Mouse (Mus musculus): ENCODE measurements at regions not wholly inside any gene's neighbourhood (a gene's known extent, or its start where the extent isn't known, plus 50 kb on each side); places are given as distances from the start of the nearest gene placed in this dataset.

- Histone ChIP-seq H3K36me3 (no peaks in the 10 kb centered on the region), H3K4me1 (replicated peaks) (peaks cover 4% of the 10 kb centered on the region; the same call in 1 of the 2 replicates), H3K27me3 (replicated peaks) (peaks cover 31% of the 10 kb centered on the region), H3K27ac (ENCODE audit: poor library complexity, severe bottlenecking) (no peak overlapping the region), H3K4me3 (no peak overlapping the region), H3K9ac (no peak overlapping the region), H3K4me2 (no peak overlapping the region), H3K9me3 (replicated peaks) (no peaks in the 10 kb centered on the region)
- ATAC-seq (ENCODE audit: insufficient number of reproducible peaks, low FRiP score): no peak
- 69% methylated on average over 3 of the region's 3 CpGs for WGBS
These were observed 251.6 kb upstream of the Tle3 start for GRCm38 (mm10) chr9:61120531-61120930.

DNA sequence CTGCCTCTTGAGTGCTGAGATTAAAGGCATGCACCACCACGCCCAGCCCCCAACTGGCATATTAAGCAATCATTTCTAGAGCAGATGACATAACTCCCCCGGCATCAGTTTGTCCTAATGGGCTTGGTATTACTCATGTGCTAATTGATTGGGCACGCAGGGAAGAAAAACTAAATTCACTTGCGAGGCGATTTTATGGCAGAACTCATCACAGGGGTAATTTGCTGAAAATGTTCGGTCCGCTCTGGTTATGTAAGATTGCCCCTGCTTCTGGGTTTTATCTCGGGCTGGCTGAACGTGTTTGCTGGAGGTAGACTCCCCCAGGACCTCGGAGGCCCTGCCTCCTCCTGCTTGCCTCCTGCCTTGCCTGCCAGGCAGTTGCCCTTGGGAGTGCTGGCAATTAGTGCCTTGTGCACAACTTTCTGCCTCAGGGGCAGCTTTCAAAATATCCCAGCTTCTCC, 251.2 kb upstream of the Tle3 start:
- WGBS: 62% methylated on average over 10 of the region's 10 CpGs
- peaks cover 4% of the 10 kb centered on the region; the same call in 1 of the 2 replicates for H3K4me1 ChIP-seq (replicated peaks)
- H3K27ac ChIP-seq (ENCODE audit: poor library complexity, severe bottlenecking): no peak overlapping the region
- no peak overlapping the region for H3K4me3 ChIP-seq
- H3K9me3 ChIP-seq (replicated peaks): no peaks in the 10 kb centered on the region
- no peak overlapping the region for H3K4me2 ChIP-seq
- no peak overlapping the region for H3K9ac ChIP-seq
- ATAC-seq (ENCODE audit: insufficient number of reproducible peaks, low FRiP score): no peak
- no peaks in the 10 kb centered on the region for H3K36me3 ChIP-seq
- peaks cover 35% of the 10 kb centered on the region for H3K27me3 ChIP-seq (replicated peaks)

DNA sequence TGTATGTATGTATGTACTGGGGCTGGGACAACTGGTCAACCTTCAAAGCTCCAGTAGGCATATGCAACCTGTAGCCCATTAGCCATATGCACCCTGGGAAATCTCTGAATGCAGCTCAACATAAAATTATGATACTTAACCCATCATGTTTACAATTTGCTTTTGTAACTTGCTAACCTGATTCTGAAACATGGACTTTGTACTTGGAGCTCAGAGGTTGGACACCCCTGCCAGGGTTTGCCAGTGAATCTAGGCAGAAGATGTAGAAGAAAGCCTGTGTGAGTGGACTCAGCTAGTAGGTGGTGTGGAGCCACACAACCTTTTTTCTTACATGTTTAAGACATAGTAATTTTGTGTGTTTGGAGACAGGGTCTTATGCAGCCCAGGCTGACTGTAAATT, 248.7 kb upstream of the Tle3 start:
- Histone ChIP-seq H3K4me2 (no peak overlapping the region), H3K27me3 (replicated peaks) (peaks cover 42% of the 10 kb centered on the region), H3K4me1 (replicated peaks) (peaks cover 4% of the 10 kb centered on the region; the same call in 1 of the 2 replicates), H3K9me3 (replicated peaks) (no peaks in the 10 kb centered on the region), H3K27ac (ENCODE audit: poor library complexity, severe bottlenecking) (no peak overlapping the region), H3K9ac (no peak overlapping the region), H3K36me3 (no peaks in the 10 kb centered on the region), H3K4me3 (no peak overlapping the region)
- no peak for ATAC-seq (ENCODE audit: insufficient number of reproducible peaks, low FRiP score)

DNA sequence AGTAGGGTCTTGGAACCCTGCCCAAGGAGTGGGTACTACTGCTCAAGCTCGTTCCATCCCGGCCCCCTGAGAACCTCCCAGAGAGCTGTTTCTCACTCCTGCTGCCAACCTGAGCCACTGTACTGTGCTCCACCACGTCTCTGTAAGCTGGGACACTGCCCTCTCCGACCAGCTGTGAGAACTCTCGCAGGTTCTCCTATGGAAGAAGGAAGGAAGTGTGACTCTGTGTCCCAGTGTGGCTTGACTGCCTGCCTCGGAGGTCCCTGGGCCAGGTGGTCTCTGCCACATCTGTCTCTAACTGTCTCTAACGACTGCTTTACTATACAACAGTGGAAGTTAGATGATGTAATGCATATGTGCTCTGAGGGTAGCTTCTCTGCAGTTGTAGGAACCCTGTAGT, 246.4 kb upstream of the Tle3 start:
- 53% methylated on average over 7 of the region's 7 CpGs for WGBS
- Histone ChIP-seq H3K9me3 (replicated peaks) (no peaks in the 10 kb centered on the region), H3K27me3 (replicated peaks) (peaks cover 45% of the 10 kb centered on the region), H3K27ac (ENCODE audit: poor library complexity, severe bottlenecking) (no peak overlapping the region), H3K9ac (no peak overlapping the region), H3K4me1 (replicated peaks) (no peaks in the 10 kb centered on the region), H3K4me2 (no peak overlapping the region), H3K4me3 (no peak overlapping the region), H3K36me3 (no peaks in the 10 kb centered on the region)
- no peak for ATAC-seq (ENCODE audit: insufficient number of reproducible peaks, low FRiP score)

DNA sequence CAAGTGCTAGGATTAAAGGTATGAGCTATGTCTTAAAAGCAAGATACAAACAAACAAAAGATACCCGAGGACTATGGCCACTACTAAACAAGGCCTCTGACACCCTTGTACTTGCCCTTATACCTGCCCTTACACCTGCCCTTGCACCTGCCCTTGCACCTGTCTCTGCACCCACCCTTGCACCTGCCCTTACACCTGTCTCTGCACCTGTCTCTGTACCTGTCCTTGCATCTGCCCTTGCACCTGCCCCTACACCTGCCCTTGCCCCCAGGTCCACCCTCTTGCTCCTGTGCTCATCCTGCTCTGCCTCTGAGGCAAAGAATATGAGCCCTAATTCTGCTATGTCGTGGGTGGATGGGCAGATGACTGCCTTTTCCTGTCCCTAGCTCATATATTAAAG, 244.1 kb upstream of the Tle3 start:
- H3K9me3 ChIP-seq (replicated peaks): no peaks in the 10 kb centered on the region
- no peak for ATAC-seq (ENCODE audit: insufficient number of reproducible peaks, low FRiP score)
- H3K27ac ChIP-seq (ENCODE audit: poor library complexity, severe bottlenecking): no peak overlapping the region
- H3K27me3 ChIP-seq (replicated peaks): peaks cover 39% of the 10 kb centered on the region
- no peak overlapping the region for H3K9ac ChIP-seq
- H3K4me3 ChIP-seq: no peak overlapping the region
- WGBS: 55% methylated on average over 2 of the region's 2 CpGs
- H3K36me3 ChIP-seq: no peaks in the 10 kb centered on the region
- H3K4me1 ChIP-seq (replicated peaks): no peaks in the 10 kb centered on the region
- H3K4me2 ChIP-seq: no peak overlapping the region

- no peak for ATAC-seq (ENCODE audit: insufficient number of reproducible peaks, low FRiP score)
- Histone ChIP-seq H3K4me3 (no peak overlapping the region), H3K4me2 (no peak overlapping the region), H3K27me3 (replicated peaks) (peaks cover 49% of the 10 kb centered on the region), H3K27ac (ENCODE audit: poor library complexity, severe bottlenecking) (no peak overlapping the region), H3K9ac (no peak overlapping the region), H3K4me1 (replicated peaks) (no peaks in the 10 kb centered on the region), H3K36me3 (no peaks in the 10 kb centered on the region), H3K9me3 (replicated peaks) (no peaks in the 10 kb centered on the region)
- WGBS: 52% methylated on average over 5 of the region's 5 CpGs
These were observed 243.0 kb upstream of the Tle3 start for GRCm38 (mm10) chr9:61129186-61129585.

DNA sequence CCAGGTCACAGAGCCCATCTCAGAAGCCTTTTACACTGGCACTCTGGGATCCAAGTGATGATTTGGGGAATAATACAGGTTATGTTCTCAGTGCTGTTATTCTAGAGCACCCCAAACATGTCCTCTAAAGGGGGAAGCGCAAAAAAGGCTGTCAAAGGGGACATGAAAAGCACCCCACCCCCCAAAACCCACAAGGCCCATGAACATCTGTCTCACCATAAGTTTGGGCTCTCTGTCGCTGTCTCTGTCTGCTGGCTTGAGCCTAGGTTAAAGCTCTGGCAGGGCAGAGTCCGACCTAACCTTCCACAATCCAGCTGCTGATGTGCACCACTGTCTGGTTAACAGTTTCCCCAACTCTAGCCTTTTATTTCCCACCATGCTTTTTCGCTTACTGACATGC, 241.3 kb upstream of the Tle3 start:
- Histone ChIP-seq H3K4me2 (no peak overlapping the region), H3K27ac (ENCODE audit: poor library complexity, severe bottlenecking) (no peak overlapping the region), H3K4me1 (replicated peaks) (peaks cover 2% of the 10 kb centered on the region; the same call in 1 of the 2 replicates), H3K4me3 (no peak overlapping the region), H3K9me3 (replicated peaks) (no peaks in the 10 kb centered on the region), H3K36me3 (no peaks in the 10 kb centered on the region), H3K27me3 (replicated peaks) (peaks cover 46% of the 10 kb centered on the region), H3K9ac (no peak overlapping the region)
- 72% methylated on average over 4 of the region's 4 CpGs for WGBS
- ATAC-seq (ENCODE audit: insufficient number of reproducible peaks, low FRiP score): no peak

- Histone ChIP-seq H3K27me3 (replicated peaks) (peaks cover 38% of the 10 kb centered on the region), H3K9ac (no peak overlapping the region), H3K9me3 (replicated peaks) (no peaks in the 10 kb centered on the region), H3K36me3 (no peaks in the 10 kb centered on the region), H3K4me2 (no peak overlapping the region), H3K4me1 (replicated peaks) (peaks cover 2% of the 10 kb centered on the region; the same call in 1 of the 2 replicates), H3K27ac (ENCODE audit: poor library complexity, severe bottlenecking) (no peak overlapping the region), H3K4me3 (no peak overlapping the region)
- no peak for ATAC-seq (ENCODE audit: insufficient number of reproducible peaks, low FRiP score)
- 49% methylated on average over 10 of the region's 10 CpGs for WGBS
These were observed 236.8 kb upstream of the Tle3 start for GRCm38 (mm10) chr9:61135263-61135882.

DNA sequence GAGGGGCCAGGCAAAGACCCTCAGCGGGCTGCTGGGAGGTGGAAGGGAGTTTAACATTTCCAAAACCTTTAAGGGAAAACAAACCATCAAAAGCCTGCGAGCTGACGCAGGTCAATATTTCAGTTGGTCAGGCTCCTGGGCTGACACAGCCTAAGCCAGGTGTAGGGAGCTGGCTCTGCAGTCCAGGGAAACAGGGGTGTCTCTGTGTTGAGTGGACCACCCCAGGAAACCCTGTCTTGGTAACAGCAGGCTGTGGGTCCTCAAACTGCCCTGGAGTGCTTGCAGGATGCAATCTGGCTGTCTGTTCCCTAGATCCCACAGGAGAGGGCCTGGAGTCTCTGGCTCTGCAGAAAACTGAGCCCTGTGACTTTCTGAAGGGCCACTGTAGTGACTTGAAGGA, 236.2 kb upstream of the Tle3 start:
- no peak overlapping the region for H3K9ac ChIP-seq
- H3K9me3 ChIP-seq (replicated peaks): no peaks in the 10 kb centered on the region
- 57% methylated on average over 3 of the region's 3 CpGs for WGBS
- no peak for ATAC-seq (ENCODE audit: insufficient number of reproducible peaks, low FRiP score)
- H3K4me1 ChIP-seq (replicated peaks): peaks cover 2% of the 10 kb centered on the region; the same call in 1 of the 2 replicates
- no peak overlapping the region for H3K4me2 ChIP-seq
- H3K4me3 ChIP-seq: no peak overlapping the region
- peaks cover 34% of the 10 kb centered on the region for H3K27me3 ChIP-seq (replicated peaks)
- H3K27ac ChIP-seq (ENCODE audit: poor library complexity, severe bottlenecking): no peak overlapping the region
- no peaks in the 10 kb centered on the region for H3K36me3 ChIP-seq

DNA sequence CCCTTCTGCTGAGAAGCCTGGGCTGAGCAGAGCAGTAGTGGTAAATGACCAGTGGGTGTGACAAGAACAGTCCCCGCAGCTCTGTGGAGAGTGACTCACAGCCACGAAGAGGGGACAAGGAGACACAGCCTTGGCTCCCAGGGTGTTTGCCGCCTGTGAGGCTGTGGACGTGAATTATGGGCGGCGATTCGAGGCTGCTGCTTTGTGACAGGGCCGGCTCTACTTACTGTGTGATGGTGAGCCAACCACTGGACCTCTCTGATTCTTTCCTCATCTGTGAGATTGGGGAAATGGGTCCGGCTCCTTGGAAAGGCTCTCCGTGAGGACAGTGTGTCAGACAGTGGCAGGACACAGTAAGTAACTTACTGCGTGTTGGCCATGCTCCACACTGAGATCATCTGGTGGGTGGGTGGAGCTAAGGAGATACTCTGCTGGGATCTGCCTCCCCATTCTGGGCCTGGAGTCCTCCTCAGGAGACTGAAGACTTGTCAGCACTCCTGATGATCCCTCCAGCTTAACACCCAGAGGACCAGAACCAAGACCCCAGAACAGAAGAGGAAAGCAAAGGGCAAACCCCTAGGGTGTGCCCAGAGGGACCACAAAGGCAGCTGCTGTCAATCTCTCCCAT, 233.3 kb upstream of the Tle3 start:
- H3K4me1 ChIP-seq (replicated peaks): peaks cover 2% of the 10 kb centered on the region; the same call in 1 of the 2 replicates
- 0 out of 2 replicates have a peak, but pooled peaks have one; percentile 25 for ATAC-seq (ENCODE audit: insufficient number of reproducible peaks, low FRiP score)
- H3K9ac ChIP-seq: no peak overlapping the region
- H3K27me3 ChIP-seq (replicated peaks): peaks cover 24% of the 10 kb centered on the region
- H3K36me3 ChIP-seq: no peaks in the 10 kb centered on the region
- H3K27ac ChIP-seq (ENCODE audit: poor library complexity, severe bottlenecking): no peak overlapping the region
- WGBS: 62% methylated on average over 11 of the region's 11 CpGs
- H3K9me3 ChIP-seq (replicated peaks): no peaks in the 10 kb centered on the region
- H3K4me2 ChIP-seq: no peak overlapping the region
- no peak overlapping the region for H3K4me3 ChIP-seq

DNA sequence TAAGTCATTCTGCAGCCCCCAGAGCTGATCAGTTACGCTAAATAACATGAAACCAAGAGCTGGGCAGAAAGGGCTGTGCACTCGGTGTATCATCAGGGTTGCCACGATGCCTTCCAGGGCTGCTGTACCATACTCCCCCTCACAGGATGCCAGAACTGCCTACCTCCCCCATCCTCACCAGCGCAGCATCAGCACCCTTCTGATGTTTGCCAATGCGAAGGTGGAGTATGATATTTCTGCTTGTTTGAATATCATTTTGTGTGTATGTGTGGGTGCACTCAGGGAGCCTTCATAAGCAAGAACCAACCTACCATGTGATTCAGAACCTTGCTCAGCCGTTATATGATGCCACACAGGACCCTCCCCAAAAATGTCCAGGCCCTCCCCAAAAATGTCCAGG, 229.1 kb upstream of the Tle3 start:
- no peak overlapping the region for H3K4me2 ChIP-seq
- WGBS: 83% methylated on average over 6 of the region's 6 CpGs
- no peak overlapping the region for H3K4me3 ChIP-seq
- H3K27me3 ChIP-seq (replicated peaks): peaks cover 33% of the 10 kb centered on the region
- no peaks in the 10 kb centered on the region for H3K36me3 ChIP-seq
- no peaks in the 10 kb centered on the region for H3K4me1 ChIP-seq (replicated peaks)
- no peak overlapping the region for H3K27ac ChIP-seq (ENCODE audit: poor library complexity, severe bottlenecking)
- no peak for ATAC-seq (ENCODE audit: insufficient number of reproducible peaks, low FRiP score)
- H3K9ac ChIP-seq: no peak overlapping the region
- no peaks in the 10 kb centered on the region for H3K9me3 ChIP-seq (replicated peaks)

Measured in heart, embryonic 12.5 days (tissue).